In genomic region chr3:103645968-103646367, GRCm38 (mm10) we compare ENCODE assay signal across 4 mouse cellular contexts. TPM values are rescaled to one million over a fixed set of nuclear protein-coding genes. Genes with fewer than 3 reads are reported as not detected.
"Had no signal": no experiment of that assay in that cellular context is flagged by ENCODE, and none has a peak within 500 bp of the region (broad histone marks: within the 10 kb centered on the region; RNA-seq: fewer than 3 reads in every experiment).

Gene Atg4a-ps, minus strand, starts transcription at chr3:103646068.

RNA-seq across cellular contexts. Expression of gene Atg4a-ps, which starts in this region (rescaled TPM):
- polyA plus RNA-seq: erythroblast, embryonic 14.5 days; forebrain, embryonic 11.5 days; forebrain, embryonic 15.5 days; heart, adult 2 months had no signal
